Mouse (Mus musculus) layer of hippocampus, postnatal 25 days (tissue): ENCODE results near the gene Prrx2. TPM values are rescaled to one million over a fixed set of nuclear protein-coding genes. Genes with fewer than 3 reads are reported as not detected.

Source experiments
- total RNA-seq, 2 experiments: library from RNA; stranded (reverse); gene quantifications; 2 replicates each; pipeline ENCODE4 v1.2.3; 2021

The Prrx2 gene
- total RNA-seq, 2 experiments from 2014 or later: 1.7 to 3.3 TPM

Other genes starting within 250 kb of the Prrx2 start
- gene Cstad, start 239.9 kb upstream of the Prrx2 start, total RNA-seq: 10 to 100 TPM in 1 of 2 experiments, 1 to 10 TPM in 1; 3.0 to 10.3 TPM
- gene 1700001O22Rik, start 31.3 kb upstream of the Prrx2 start, total RNA-seq: 1 to 10 TPM; 4.0 to 5.5 TPM
- 10 to 100 TPM; 34.8 to 35.2 TPM for gene Ntmt1, start 27.1 kb upstream of the Prrx2 start, total RNA-seq
- 10 to 100 TPM; 35.1 to 40.1 TPM for gene Asb6, start 4.6 kb upstream of the Prrx2 start, total RNA-seq
- gene Ptges, start 94.9 kb downstream of the Prrx2 start, total RNA-seq: 1 to 10 TPM; 2.7 to 4.2 TPM
- 10 to 100 TPM; 37.4 to 39.6 TPM for gene Tor1b, start 118.0 kb downstream of the Prrx2 start, total RNA-seq
- gene Tor1a, start 133.0 kb downstream of the Prrx2 start, total RNA-seq: 10 to 100 TPM; 47.5 to 48.8 TPM
- gene BC005624, start 147.2 kb downstream of the Prrx2 start, total RNA-seq: 10 to 100 TPM; 60.0 to 61.7 TPM
- gene Usp20, start 147.3 kb downstream of the Prrx2 start, total RNA-seq: 10 to 100 TPM; 82.8 to 89.9 TPM